Mouse (Mus musculus) subcutaneous adipose tissue, adult 2 months (tissue): Measurements from ENCODE around the gene Arhgef3. TPM values are rescaled to one million over a fixed set of nuclear protein-coding genes. Genes with fewer than 3 reads are reported as not detected.

Experiments used
- polyA plus RNA-seq: library from polyadenylated mRNA; depleted of rRNA; stranded (reverse); fragments of >200 nt; gene quantifications from 2 replicates; pipeline ENCODE4 v1.2.3, GENCODE M21; 2012; ENCODE audit warnings: low replicate concordance; rRNA removed

Gene Arhgef3
- polyA plus RNA-seq: 20.3 and 22.7 TPM in 2 replicates

DNA sequence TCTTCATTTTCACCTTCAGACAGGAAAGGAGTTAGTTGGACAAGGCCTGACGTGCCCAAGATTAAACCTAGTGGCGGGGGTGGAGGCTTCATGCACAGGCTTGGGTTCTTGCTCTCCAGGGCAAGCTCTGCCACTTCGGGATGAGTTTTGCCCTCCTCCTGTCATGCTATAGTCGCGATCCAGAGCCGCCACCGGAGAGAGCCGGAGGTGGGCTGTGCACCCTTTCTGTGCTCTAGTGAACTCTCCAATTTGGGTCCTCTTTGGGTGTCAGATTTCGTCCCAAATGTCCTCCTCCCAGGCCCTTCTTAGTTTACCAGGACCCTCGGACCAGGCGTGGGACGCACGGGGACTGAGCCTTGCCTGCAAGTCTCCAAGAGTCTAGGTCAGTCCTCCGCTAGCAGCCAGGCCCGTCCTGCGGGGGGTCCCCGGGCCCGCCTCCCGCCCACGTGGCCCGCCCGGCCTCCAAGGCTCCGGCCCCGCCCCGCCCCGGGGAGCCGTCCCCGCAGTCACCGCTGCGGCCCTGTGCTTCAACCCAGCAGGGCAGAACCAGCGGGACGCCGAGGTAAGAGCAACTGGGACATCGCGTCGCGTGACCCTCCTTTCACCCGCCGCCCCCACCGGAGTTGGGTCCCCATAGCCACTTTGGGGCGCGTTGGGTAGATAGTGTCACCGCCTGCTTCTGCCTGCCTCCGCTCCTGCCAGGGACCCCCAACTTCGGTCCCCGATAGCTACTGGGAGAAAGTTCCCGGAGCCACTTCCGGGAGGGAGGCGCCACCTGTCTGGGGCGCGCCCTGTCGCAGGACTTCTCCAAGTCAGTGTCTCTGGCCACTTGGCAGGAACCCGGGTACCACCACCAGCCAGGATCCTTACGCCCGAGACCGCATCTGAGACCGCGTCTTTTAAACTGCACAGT is at the start of gene Arhgef3:
TSS of gene Arhgef3 (plus strand) at position 538 of the 913 bp plus-strand sequence.

DNA sequence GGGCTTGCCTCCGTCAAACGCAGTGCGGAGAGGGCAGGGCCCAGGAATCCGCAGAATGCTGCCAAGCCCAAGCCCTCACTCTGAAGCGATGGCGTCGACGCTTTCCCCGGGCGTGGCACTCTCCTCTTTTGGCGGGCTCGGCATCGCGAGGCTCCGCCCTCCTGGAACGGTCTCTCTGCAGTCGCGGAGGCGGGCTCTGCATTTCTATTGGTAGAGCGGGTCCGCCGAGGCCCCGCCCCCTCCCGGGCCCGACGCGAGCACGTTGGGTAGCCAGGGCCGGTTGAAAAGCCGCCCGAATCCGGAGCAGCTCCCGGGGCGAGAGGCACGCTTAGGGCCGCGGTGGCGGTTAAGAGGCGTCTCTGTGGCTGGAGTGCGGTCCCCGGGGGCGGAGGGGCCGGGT is 313.9 kb downstream of the Arhgef3 start, which contains the start of gene Fam208a:
TSS of gene Fam208a (plus strand) at position 262 of the 400 bp plus-strand sequence.

Other genes with a start within 250 kb of the Arhgef3 start
- not detected in 2 replicates for gene Asb14, start 220.3 kb upstream of the Arhgef3 start, polyA plus RNA-seq
- gene Appl1, start 143.7 kb upstream of the Arhgef3 start, polyA plus RNA-seq: 5.6 and 10.7 TPM in 2 replicates
- 0.17 and 0.37 TPM in 2 replicates for gene Hesx1, start 120.5 kb upstream of the Arhgef3 start, polyA plus RNA-seq
- gene Il17rd, start 76.0 kb upstream of the Arhgef3 start, polyA plus RNA-seq: 5.5 and 12.9 TPM in 2 replicates